Mouse (Mus musculus) lung, postnatal 10 days (tissue): ENCODE measurements at regions not wholly inside any gene's neighbourhood (a gene's known extent, or its start where the extent isn't known, plus 50 kb on each side); places are given as distances from the start of the nearest gene placed in this dataset.
A peak's percentile ranks its signal among the peaks of the same experiment; 100 is the strongest.

ENCODE experiments used
- DNase-seq: peaks from one replicate; pipeline ENCODE4 v3.0.0; 2021

DNA sequence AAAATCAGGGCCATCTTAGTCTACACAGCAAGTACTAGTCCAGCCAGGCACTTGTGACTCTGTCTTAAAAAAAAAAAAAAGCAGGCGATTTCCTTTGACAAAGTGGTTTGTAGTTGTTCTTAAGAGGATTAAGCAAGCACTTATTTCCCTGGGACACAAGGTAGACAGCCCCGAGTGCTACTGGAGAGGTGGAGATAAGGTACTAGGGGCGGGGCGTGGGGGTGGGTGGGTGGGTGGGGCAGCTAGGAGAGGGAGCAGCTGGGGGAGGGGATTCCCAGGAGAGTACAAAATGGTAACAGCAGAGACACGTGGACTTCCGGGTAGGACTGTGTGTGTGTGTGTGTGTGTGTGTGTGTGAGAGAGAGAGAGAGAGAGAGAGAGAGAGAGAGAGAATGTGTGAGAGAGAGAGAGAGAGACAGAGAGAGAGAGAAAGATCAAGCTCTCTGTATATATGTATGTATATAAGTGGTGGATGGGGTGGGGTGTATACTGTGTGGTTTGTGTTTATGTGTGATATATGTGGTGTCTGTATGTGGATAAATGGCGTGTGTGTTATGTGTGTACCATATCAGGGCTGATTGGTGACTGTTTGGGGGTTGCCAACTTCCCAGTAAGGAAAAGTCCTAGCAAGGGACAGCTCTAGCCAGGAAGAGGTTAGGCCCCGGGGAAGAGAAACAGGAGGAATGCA is 72.1 kb upstream of the Tle3 start:
- no peak for DNase-seq

DNA sequence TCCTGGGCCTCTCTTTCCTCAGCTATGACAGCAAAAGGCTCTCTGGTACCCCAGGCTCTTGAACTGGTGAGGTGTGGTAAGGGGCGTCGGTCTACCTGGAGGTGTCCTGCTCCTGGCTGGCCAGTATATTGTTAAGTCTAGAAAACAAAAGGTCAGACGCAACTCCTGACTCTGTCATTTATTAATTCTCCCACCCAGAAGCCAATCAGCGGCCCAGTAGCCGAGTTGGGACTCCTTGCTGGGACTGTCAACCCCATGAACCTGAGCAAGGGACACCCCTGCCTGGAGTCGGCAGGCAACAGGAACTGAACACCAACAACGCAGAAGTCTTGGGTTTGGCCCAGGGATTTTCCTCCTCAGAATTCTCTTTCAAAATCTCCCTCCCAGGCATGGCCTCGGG is 71.1 kb upstream of the Tle3 start:
- no peak for DNase-seq

GRCm38 (mm10) chr9:61302724-61303123 is 69.4 kb upstream of the Tle3 start:
- DNase-seq: no peak

- no peak for DNase-seq
These were observed 65.9 kb upstream of the Tle3 start for GRCm38 (mm10) chr9:61306306-61306705.

DNA sequence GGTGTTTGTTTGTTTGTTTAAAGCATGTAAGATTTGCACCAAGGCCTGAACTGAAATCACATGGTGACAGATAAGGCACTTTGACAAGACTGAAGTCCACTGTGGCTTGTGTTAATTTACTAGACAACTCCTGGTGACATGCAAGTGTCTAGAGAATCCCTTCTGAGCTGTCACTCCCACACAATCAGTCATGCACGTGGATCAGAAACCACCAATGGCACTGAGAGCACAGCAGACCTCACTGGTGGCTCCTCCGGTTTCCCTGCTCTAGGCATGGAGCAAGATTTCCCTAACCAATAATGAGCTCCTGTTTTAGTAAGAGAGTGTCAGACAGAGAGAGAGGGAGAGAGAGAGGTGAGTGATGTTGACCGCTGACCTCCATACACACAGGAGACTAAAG is 63.1 kb upstream of the Tle3 start:
- DNase-seq: no peak

GRCm38 (mm10) chr9:61309768-61310493 is 62.2 kb upstream of the Tle3 start:
- DNase-seq: peak; percentile 30

DNA sequence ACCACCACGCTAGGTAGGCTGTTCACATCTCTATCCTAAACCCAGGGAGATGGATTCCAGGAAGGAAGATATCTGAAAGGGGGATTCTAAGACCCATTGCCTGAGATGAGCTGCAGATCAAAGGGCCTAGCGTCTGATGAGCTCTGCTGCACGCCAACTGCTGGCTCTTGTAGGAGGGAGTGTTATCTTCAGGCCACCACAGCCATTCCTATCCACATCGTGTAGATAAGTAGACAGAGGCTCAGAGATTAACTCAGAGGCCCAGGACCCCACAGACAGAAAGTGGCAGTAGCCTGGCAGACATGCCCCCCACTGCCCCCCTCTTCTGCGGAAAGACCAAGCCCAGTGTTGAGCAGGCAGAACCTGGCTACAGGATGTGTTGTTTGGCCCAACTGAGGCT is 61.6 kb upstream of the Tle3 start:
- no peak for DNase-seq

GRCm38 (mm10) chr9:61311604-61312003 is 60.6 kb upstream of the Tle3 start:
- no peak for DNase-seq

- no peak for DNase-seq
These were observed 57.5 kb upstream of the Tle3 start for GRCm38 (mm10) chr9:61314630-61315179.

- peak; percentile 72 for DNase-seq
These were observed 56.5 kb upstream of the Tle3 start for GRCm38 (mm10) chr9:61315371-61316298.

DNA sequence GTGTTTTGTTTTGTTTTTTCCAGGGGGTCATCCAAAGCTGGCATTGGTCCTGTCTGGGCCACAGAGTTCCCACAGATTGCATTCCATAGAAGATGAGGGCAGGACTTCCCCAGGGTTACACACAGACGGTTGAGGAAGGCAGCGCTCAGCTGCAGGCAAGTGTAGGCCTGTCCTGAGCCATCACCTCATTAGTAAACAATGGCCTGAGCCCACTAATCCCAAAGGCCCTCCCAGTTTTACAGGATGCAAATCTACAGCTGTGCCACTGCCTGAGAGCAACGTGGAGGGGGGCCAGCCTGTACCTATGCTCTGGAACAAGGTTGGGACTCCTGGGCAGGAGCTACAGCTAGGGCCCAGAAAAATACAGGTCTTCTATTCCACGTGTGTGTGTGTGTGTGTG is 55.7 kb upstream of the Tle3 start:
- no peak for DNase-seq

GRCm38 (mm10) chr9:61319721-61320120 is 52.4 kb upstream of the Tle3 start:
- no peak for DNase-seq

DNA sequence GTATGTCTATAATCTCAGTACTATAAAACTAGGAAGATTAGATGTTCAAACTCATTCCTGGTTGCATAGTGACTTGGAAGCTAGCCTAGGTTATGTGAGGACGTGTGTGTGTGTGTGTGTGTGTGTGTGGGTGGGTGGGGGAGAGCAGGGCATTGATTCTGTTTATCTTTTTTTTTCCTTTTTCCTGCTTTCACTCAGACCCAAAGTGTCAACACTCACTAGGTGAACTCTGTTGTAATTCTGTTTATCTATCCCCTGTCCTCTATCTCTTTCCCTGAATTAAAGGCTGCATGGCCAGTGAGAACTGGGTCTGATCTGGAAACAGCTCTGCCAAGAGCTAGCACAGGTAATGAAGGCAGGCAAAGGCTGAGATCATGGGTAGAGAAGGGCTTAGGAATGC is 50.9 kb upstream of the Tle3 start:
- DNase-seq: no peak

DNA sequence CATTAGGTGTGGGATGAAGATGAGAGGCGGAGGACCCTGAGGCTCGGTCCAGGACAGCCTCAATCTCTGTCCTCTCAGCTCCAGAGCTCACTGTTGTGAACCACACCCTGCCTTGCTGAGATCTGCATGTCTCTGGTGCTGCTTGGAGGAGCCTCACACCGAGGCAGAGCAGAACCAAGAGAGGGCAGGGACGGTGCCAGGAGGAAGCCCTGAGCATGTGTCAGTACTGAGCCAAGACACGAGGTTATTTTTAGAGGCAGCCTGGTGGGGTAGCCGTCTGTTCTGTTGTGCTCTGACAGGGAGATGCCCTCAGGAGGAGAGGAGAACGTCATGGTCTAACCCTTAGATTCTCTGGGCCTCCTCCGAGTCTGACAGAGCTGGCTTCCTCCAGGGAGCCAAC is 50.3 kb upstream of the Tle3 start:
- DNase-seq: peak; percentile 32

GRCm38 (mm10) chr9:61322333-61322732 is 49.8 kb upstream of the Tle3 start:
- DNase-seq: no peak
